Mouse (Mus musculus): ENCODE measurements around the gene Ccdc97. TPM values are rescaled to one million over a fixed set of nuclear protein-coding genes. Genes with fewer than 3 reads are reported as not detected.

Ccdc97 gene
- polyA plus RNA-seq, 1 experiment from 2014 or later: 30.1 TPM

GRCm38 (mm10) chr7:25681341-25682231 is 37.3 kb downstream of the Ccdc97 start:
- Histone ChIP-seq H3K36me3 (0 out of 2 replicates have a peak, but pooled peaks cover 5% of the 10 kb centered on the region), H3K27me3 (ENCODE audit: insufficient read depth, poor library complexity, severe bottlenecking) (peaks cover 23% of the 10 kb centered on the region), H3K27ac (no peak overlapping the region), H3K4me3 (peak overlapping the region; percentile 79), H3K4me1 (peaks cover 43% of the 10 kb centered on the region), H3K9me3 (no peaks in the 10 kb centered on the region)
- no peak for DNase-seq (ENCODE audit: low spot score)
- 53% methylated on average over 14 of the region's 15 CpGs for WGBS

- H3K4me1 ChIP-seq: peaks cover 35% of the 10 kb centered on the region
- under 1% methylated on average over 46 of the region's 46 CpGs for WGBS
- H3K4me3 ChIP-seq: peak within 1 kb of the TSS; percentile 79
- H3K27ac ChIP-seq: peak within 1 kb of the TSS; percentile 95
- H3K36me3 ChIP-seq: 0 out of 2 replicates have a peak, but pooled peaks cover 5% of the 10 kb centered on the region
- peaks cover 23% of the 10 kb centered on the region for H3K27me3 ChIP-seq (ENCODE audit: insufficient read depth, poor library complexity, severe bottlenecking)
- no peaks in the 10 kb centered on the region for H3K9me3 ChIP-seq
- peak; percentile 98 for DNase-seq (ENCODE audit: low spot score)
These were observed 38.2 kb downstream of the Ccdc97 start, which contains the start of gene B9d2 for GRCm38 (mm10) chr7:25680514-25681258. TSS of gene B9d2 (plus strand) at chr7:25680780.

- no peak for DNase-seq (ENCODE audit: low spot score)
- 0 out of 2 replicates have a peak, but pooled peaks cover 5% of the 10 kb centered on the region for H3K36me3 ChIP-seq
- 7% methylated on average over 6 of the region's 6 CpGs for WGBS
These were observed 38.9 kb downstream of the Ccdc97 start for GRCm38 (mm10) chr7:25679971-25680370.

GRCm38 (mm10) chr7:25677013-25677412 is 41.9 kb downstream of the Ccdc97 start:
- Histone ChIP-seq H3K4me1 (peaks cover 30% of the 10 kb centered on the region), H3K27ac (no peak overlapping the region), H3K9me3 (peaks cover 4% of the 10 kb centered on the region), H3K27me3 (ENCODE audit: insufficient read depth, poor library complexity, severe bottlenecking) (peaks cover 45% of the 10 kb centered on the region), H3K36me3 (no peaks in the 10 kb centered on the region), H3K4me3 (no peak overlapping the region)
- DNase-seq (ENCODE audit: low spot score): no peak
- 91% methylated on average over 7 of the region's 7 CpGs for WGBS

More at GRCm38 (mm10) chr7:25679971-25680370, 38.9 kb downstream of the Ccdc97 start:
- peak overlapping the region; percentile 95 for H3K27ac ChIP-seq
- H3K4me1 ChIP-seq: peaks cover 38% of the 10 kb centered on the region
- peak overlapping the region; percentile 79 for H3K4me3 ChIP-seq
- H3K9me3 ChIP-seq: no peaks in the 10 kb centered on the region
- peaks cover 25% of the 10 kb centered on the region for H3K27me3 ChIP-seq (ENCODE audit: insufficient read depth, poor library complexity, severe bottlenecking)

GRCm38 (mm10) chr7:25676085-25676781 is 42.7 kb downstream of the Ccdc97 start:
- peaks cover 45% of the 10 kb centered on the region for H3K27me3 ChIP-seq (ENCODE audit: insufficient read depth, poor library complexity, severe bottlenecking)
- no peak for DNase-seq (ENCODE audit: low spot score)
- peaks cover 22% of the 10 kb centered on the region for H3K4me1 ChIP-seq
- no peak overlapping the region for H3K4me3 ChIP-seq
- peaks cover 4% of the 10 kb centered on the region for H3K9me3 ChIP-seq
- H3K27ac ChIP-seq: no peak overlapping the region
- no peaks in the 10 kb centered on the region for H3K36me3 ChIP-seq
- WGBS: 74% methylated on average over 15 of the region's 15 CpGs

GRCm38 (mm10) chr7:25675405-25675804 is 43.5 kb downstream of the Ccdc97 start:
- no peak overlapping the region for H3K27ac ChIP-seq
- peak overlapping the region; percentile 48; the same call in 1 of the 2 replicates for H3K4me3 ChIP-seq
- peaks cover 4% of the 10 kb centered on the region for H3K9me3 ChIP-seq
- no peaks in the 10 kb centered on the region for H3K36me3 ChIP-seq
- WGBS: 42% methylated on average over 6 of the region's 6 CpGs
- peaks cover 45% of the 10 kb centered on the region for H3K27me3 ChIP-seq (ENCODE audit: insufficient read depth, poor library complexity, severe bottlenecking)
- H3K4me1 ChIP-seq: peaks cover 16% of the 10 kb centered on the region; the same call in 1 of the 2 replicates
- no peak for DNase-seq (ENCODE audit: low spot score)

GRCm38 (mm10) chr7:25674719-25675300 is 44.1 kb downstream of the Ccdc97 start, which contains the start of gene Tmem91:
TSS of gene Tmem91 (minus strand) at chr7:25675166.
- H3K4me1 ChIP-seq: peaks cover 10% of the 10 kb centered on the region; the same call in 1 of the 2 replicates
- H3K27me3 ChIP-seq (ENCODE audit: insufficient read depth, poor library complexity, severe bottlenecking): peaks cover 45% of the 10 kb centered on the region
- H3K36me3 ChIP-seq: no peaks in the 10 kb centered on the region
- DNase-seq (ENCODE audit: low spot score): no peak
- 3% methylated on average over 29 of the region's 29 CpGs for WGBS
- peak within 1 kb of the TSS; percentile 48 for H3K4me3 ChIP-seq
- no peak within 1 kb of the TSS for H3K27ac ChIP-seq
- peaks cover 4% of the 10 kb centered on the region for H3K9me3 ChIP-seq

GRCm38 (mm10) chr7:25674297-25674696 is 44.6 kb downstream of the Ccdc97 start:
- 30% methylated on average over 9 of the region's 9 CpGs for WGBS
- Histone ChIP-seq H3K27me3 (ENCODE audit: insufficient read depth, poor library complexity, severe bottlenecking) (peaks cover 45% of the 10 kb centered on the region), H3K27ac (no peak overlapping the region), H3K9me3 (peaks cover 4% of the 10 kb centered on the region), H3K4me1 (peaks cover 10% of the 10 kb centered on the region; the same call in 1 of the 2 replicates), H3K36me3 (peaks cover 3% of the 10 kb centered on the region; the same call in 1 of the 2 replicates), H3K4me3 (peak overlapping the region; percentile 48)
- no peak for DNase-seq (ENCODE audit: low spot score)

- H3K36me3 ChIP-seq: peaks cover 21% of the 10 kb centered on the region
- 49% methylated on average over 4 of the region's 4 CpGs for WGBS
- no peak overlapping the region for H3K27ac ChIP-seq
- peaks cover 37% of the 10 kb centered on the region for H3K27me3 ChIP-seq (ENCODE audit: insufficient read depth, poor library complexity, severe bottlenecking)
- H3K9me3 ChIP-seq: peaks cover 4% of the 10 kb centered on the region
- H3K4me1 ChIP-seq: peaks cover 10% of the 10 kb centered on the region; the same call in 1 of the 2 replicates
- no peak for DNase-seq (ENCODE audit: low spot score)
- no peak overlapping the region for H3K4me3 ChIP-seq
These were observed 46.4 kb downstream of the Ccdc97 start for GRCm38 (mm10) chr7:25672442-25672841.

- Histone ChIP-seq H3K27ac (no peak overlapping the region), H3K4me1 (peaks cover 10% of the 10 kb centered on the region; the same call in 1 of the 2 replicates), H3K4me3 (no peak overlapping the region), H3K27me3 (ENCODE audit: insufficient read depth, poor library complexity, severe bottlenecking) (peaks cover 37% of the 10 kb centered on the region), H3K9me3 (peaks cover 4% of the 10 kb centered on the region), H3K36me3 (peaks cover 25% of the 10 kb centered on the region)
- WGBS: 79% methylated on average over 2 of the region's 2 CpGs
- DNase-seq (ENCODE audit: low spot score): no peak
These were observed 47.2 kb downstream of the Ccdc97 start for GRCm38 (mm10) chr7:25671686-25672085.

GRCm38 (mm10) chr7:25670096-25670495 is 48.8 kb downstream of the Ccdc97 start:
- Histone ChIP-seq H3K27ac (no peak overlapping the region), H3K4me1 (peaks cover 9% of the 10 kb centered on the region; the same call in 1 of the 2 replicates), H3K27me3 (ENCODE audit: insufficient read depth, poor library complexity, severe bottlenecking) (peaks cover 21% of the 10 kb centered on the region), H3K36me3 (peaks cover 40% of the 10 kb centered on the region), H3K9me3 (peaks cover 4% of the 10 kb centered on the region), H3K4me3 (no peak overlapping the region)
- 90% methylated on average over 4 of the region's 4 CpGs for WGBS
- DNase-seq (ENCODE audit: low spot score): no peak

GRCm38 (mm10) chr7:25669631-25670030 is 49.3 kb downstream of the Ccdc97 start:
- peaks cover 4% of the 10 kb centered on the region; the same call in 1 of the 2 replicates for H3K4me1 ChIP-seq
- H3K36me3 ChIP-seq: peaks cover 45% of the 10 kb centered on the region
- no peak overlapping the region for H3K4me3 ChIP-seq
- peaks cover 4% of the 10 kb centered on the region for H3K9me3 ChIP-seq
- H3K27me3 ChIP-seq (ENCODE audit: insufficient read depth, poor library complexity, severe bottlenecking): peaks cover 16% of the 10 kb centered on the region
- no peak overlapping the region for H3K27ac ChIP-seq
- 77% methylated on average over 9 of the region's 9 CpGs for WGBS
- DNase-seq (ENCODE audit: low spot score): no peak
